Mouse (Mus musculus) mesoderm, embryonic 11.5 days (tissue): ENCODE results near the gene Erich2.

Source experiments
- DNase-seq: peaks from one replicate; pipeline ENCODE4 v3.0.0-alpha.2; 2012; ENCODE audit warnings: low read depth, low spot score

Erich2 gene

GRCm38 (mm10) chr2:70562611-70562980 lies 54.0 kb downstream of the Erich2 start:
- DNase-seq = no peak

DNA sequence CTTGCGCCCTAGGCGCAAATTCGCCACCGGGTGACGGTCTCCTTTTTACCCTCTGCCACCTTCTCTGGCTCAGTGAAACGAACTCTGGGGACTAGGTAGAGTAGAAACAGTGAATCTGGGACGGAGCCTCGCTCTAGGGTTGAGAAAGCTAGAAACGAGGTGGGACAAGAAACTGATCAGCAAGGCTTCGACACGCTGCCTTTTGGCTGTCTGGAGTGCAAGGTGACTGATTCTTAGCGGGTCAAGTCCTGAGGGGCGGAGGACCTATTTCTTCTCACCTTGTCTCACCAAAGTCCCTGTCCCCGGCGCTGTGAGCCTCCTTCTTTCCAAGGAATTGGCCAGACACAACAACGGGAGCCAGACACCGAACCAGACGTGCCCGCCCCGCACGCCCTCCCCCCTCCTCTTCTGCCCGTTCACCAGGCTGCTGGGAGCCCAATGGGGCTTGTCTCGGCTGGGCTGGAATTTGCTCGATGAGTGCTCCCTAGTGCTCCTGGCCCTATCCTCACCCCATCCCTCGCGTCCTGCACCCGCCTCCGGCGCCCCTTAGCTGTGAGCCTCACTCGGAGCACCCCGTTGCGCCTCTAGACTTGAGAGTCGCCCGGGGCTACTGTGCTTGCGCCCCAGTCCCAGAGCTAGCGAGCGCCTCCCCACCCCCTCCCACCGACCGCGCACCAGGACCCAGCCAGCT lies 54.5 kb downstream of the Erich2 start:
- DNase-seq = no peak

DNA sequence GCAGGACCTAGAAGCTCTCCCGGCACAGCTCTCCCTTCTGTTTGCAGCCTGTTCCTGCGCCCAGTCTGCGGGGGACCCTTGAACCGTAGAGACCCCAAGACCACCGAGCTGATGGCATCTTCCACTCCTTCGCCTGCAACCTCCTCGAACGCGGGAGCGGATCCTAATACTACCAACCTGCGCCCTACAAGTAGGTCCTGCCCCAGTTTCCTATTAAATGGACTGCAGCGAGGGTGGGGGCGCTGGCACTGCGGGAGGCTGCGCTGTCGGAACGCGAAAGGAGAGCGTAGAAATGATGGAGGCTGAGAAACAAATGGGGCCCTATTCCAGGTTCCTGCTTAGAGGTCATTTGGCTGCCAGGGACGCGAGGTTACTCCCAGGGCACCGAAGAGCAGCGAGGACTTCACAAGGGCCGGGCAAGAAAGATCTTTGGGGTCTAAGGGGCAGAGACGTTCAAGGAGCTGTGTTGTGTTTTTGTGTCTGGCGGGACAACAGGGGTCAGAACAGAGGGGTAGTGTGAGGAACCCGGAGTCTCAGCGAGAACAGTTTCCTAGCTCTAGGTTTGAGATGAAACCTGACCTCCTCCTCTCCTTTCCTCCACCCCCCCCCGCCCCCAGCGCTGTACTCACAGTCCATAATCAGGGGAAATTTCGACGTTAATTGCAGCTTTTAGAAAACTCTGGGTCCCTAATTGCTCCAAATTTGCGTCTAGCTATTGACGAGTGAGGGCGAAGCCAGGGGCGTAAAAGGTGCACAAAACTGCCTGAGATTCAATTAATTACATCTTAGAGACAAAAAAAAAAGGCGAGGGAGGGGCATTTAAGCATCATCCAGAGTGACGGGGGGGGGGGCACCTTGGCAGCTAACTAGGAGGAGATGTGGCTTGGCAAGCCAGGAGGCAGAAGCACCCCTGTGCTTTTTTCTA lies 55.4 kb downstream of the Erich2 start:
- DNase-seq = no peak

GRCm38 (mm10) chr2:70564646-70565315 lies 56.2 kb downstream of the Erich2 start:
- DNase-seq = no peak

- DNase-seq = no peak
Measured at GRCm38 (mm10) chr2:70565651-70566602, 57.3 kb downstream of the Erich2 start.

GRCm38 (mm10) chr2:70566603-70566981 lies 58.0 kb downstream of the Erich2 start:
- DNase-seq = no peak

GRCm38 (mm10) chr2:70567071-70567681 lies 58.6 kb downstream of the Erich2 start:
- peak; percentile 67 for DNase-seq

GRCm38 (mm10) chr2:70567682-70568077 lies 59.1 kb downstream of the Erich2 start:
- DNase-seq = no peak

DNA sequence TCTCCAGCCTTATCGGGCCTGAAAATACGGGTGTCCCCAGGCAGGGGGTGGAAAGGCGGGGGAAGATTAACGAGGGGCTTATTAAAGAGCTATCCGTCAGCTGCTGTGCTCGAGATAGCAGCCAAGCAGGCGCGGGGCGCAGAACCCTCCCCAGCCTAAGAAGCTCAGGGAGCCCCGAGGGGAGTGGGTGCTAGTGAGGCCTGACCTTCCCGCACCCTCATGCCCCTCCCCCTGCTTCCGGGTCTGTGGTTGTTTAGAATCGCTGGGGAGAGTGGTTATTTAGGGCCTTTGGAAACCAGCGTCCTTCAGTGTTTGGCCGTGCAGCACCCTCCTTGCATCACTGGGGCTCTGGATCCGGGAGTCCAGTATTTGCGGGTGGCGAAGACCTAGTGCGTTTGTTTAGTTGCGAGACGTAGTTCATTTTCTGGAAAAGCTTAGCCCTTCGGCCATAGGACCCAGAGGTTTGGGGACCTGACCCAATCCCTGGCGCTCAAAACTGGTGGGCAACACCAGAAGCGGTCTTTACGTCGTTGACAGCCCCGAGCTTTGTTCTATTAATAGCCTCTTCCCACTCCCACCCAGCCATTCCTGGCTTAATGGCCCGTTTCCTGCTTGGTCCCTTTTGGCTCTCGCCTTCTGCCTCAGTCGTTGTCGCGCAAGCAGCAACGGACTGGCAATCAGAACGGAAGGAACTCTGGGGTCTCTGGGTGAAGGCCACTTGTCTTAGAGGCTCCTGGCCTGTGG lies 59.8 kb downstream of the Erich2 start:
- no peak for DNase-seq

GRCm38 (mm10) chr2:70571698-70572097 lies 63.1 kb downstream of the Erich2 start:
- DNase-seq = no peak

DNA sequence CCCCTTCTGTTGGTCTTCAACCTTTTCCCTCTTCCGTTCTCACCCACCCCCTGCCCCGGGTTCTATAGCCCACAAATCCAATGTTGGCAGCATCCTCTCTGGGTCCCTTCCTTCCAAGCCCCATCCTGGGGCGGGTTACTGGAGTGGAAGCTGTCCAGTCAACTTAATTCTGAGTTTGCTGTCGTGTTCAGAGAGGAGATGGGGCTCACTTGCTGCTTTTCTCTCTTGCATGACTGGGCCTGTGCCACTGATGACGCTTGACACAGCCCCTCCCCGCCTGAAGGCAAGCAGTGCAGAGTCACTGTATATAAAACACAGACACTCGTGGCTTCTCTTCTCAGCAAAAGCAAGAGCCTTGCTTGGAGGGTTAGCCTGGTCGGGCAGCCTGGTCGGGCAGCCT lies 63.6 kb downstream of the Erich2 start:
- DNase-seq = no peak

DNA sequence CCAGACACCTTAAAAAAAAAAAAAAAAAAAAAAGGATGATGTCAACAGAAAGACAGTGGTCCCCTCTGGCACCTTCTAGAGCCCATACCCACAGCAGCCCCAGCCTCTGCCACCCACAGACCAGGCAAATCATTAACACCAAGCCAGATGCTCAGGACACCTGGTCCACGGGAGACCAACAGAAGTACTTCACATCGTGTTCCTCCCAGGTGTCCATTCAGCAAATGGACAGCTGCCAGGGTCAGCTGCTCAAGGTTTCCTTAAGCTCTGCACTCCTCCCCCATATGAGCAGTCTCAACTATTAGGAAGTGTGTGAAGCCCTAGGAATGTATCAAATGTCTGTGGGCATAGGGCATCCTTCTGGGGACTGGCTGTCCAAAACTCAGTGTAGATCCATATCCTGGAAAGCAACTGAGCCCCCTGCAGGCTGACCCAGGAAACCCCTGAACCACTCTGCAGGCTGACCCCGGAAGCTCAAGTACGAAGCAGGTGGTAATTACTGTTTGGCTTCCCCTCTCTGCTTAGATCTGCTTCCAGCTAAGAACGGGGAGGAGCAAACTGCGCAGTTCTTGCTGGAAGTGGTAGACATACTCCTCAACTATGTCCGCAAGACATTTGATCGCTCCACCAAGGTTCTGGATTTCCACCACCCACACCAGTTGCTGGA lies 65.1 kb downstream of the Erich2 start:
- no peak for DNase-seq

- no peak for DNase-seq
Measured at GRCm38 (mm10) chr2:70588200-70588599, 79.6 kb downstream of the Erich2 start.
